Comparison of ENCODE assay signal across 14 mouse cellular contexts in the genomic region with DNA sequence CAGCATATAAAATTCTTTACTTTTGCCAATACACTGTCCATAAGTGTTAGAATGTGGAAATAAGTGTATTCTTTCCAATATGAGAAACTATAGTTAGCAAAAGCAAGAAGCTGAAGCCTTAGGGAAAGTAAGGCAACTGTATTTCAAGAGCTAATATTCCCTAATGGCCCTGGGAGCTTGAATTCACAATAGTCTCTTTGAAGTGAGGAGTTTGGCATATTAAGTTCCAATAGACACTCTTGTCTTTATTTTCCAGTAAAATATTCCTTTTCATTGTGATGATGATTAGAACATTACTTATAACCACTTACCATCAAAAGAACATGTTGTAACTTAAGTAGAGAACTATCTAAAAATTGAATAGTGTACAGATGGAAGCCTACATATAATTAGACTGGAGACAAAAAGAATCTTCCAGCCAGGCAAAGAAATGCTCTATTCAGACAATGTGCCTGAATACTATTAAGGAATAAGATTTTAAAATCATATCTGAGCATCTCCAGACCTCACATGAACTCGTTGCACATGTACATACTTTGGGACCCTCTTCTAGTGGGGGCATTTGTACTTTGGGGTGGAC.
"Had no signal": no experiment of that assay in that cellular context is flagged by ENCODE, and none has a peak within 500 bp of the region (broad histone marks: within the 10 kb centered on the region; RNA-seq: fewer than 3 reads in every experiment).

No protein-coding gene starts in this region.

- H3K27ac ChIP-seq: left cerebral cortex, adult 2 months; liver, embryonic 13.5 days; midbrain, embryonic 12.5 days had no signal

- H3K9ac ChIP-seq: liver, embryonic 13.5 days; midbrain, embryonic 12.5 days had no signal

- H3K4me2 ChIP-seq: liver, embryonic 13.5 days; midbrain, embryonic 12.5 days had no signal

- DNase-seq: kidney, adult 18-20 months; kidney, adult 9 months; kidney, postnatal 14 days; kidney, postnatal 4 days; layer of hippocampus, adult 9-11 months; layer of hippocampus, postnatal 36 days; liver, embryonic 13.5 days; lung, adult 2 months; lung, postnatal 14 days; lung, postnatal 4 days; thymus, postnatal 25 days had no signal

- H3K9me3 ChIP-seq: liver, embryonic 13.5 days; midbrain, embryonic 12.5 days had no signal

- H3K27me3 ChIP-seq: liver, embryonic 13.5 days; midbrain, embryonic 12.5 days had no signal

- H3K4me1 ChIP-seq: liver, embryonic 13.5 days; midbrain, embryonic 12.5 days had no signal

- ATAC-seq: midbrain, embryonic 16.5 days had no signal

- H3K4me3 ChIP-seq: left cerebral cortex, adult 2 months; liver, embryonic 13.5 days; midbrain, embryonic 12.5 days had no signal

- H3K36me3 ChIP-seq: liver, embryonic 13.5 days had no signal
